Mouse (Mus musculus) brain, embryonic 14.5 days (tissue): Measurements from ENCODE around the gene Pik3r5.

Source experiments
- CTCF ChIP-seq: fragments of 200-500 bp; IDR thresholded peaks from 2 replicates; pipeline ENCODE4 v1.5.1; 2012; ENCODE audit warnings: inconsistent platforms, mild to moderate bottlenecking, moderate library complexity, borderline replicate concordance; ENCODE audit not compliant: insufficient read depth, insufficient read length; ENCODE audit errors: extremely low read depth
- POLR2A ChIP-seq: fragments of 200-500 bp; IDR thresholded peaks from 2 replicates; pipeline ENCODE4 v1.6.1; 2012; ENCODE audit warnings: mild to moderate bottlenecking, inconsistent platforms, borderline replicate concordance; ENCODE audit not compliant: poor library complexity, insufficient read depth, insufficient read length, severe bottlenecking; ENCODE audit errors: extremely low read depth

GRCm38 (mm10) chr11:68442346-68442745 is 10.4 kb downstream of the Pik3r5 start:
- TF ChIP-seq POLR2A (no peak), CTCF (no peak)
